Mouse (Mus musculus) kidney, adult 11 months (tissue): ENCODE results near the gene Rab21.
A peak's percentile ranks its signal among the peaks of the same experiment; 100 is the strongest.

Experiments used
- DNase-seq: peaks from one replicate; pipeline ENCODE4 v3.0.0; 2022

The Rab21 gene

GRCm38 (mm10) chr10:115271649-115272048 lies 43.7 kb downstream of the Rab21 start:
- no peak for DNase-seq

GRCm38 (mm10) chr10:115270612-115271390 lies 44.6 kb downstream of the Rab21 start:
- no peak for DNase-seq

- no peak for DNase-seq
Measured at GRCm38 (mm10) chr10:115262926-115263562, 52.4 kb downstream of the Rab21 start.

GRCm38 (mm10) chr10:115262261-115262660 lies 53.1 kb downstream of the Rab21 start:
- no peak for DNase-seq

- no peak for DNase-seq
Measured at GRCm38 (mm10) chr10:115261428-115261827, 54.0 kb downstream of the Rab21 start.

- DNase-seq = no peak
Measured at GRCm38 (mm10) chr10:115256162-115256561, 59.2 kb downstream of the Rab21 start.

GRCm38 (mm10) chr10:115253521-115253920 lies 61.9 kb downstream of the Rab21 start:
- DNase-seq = no peak

GRCm38 (mm10) chr10:115252321-115252757 lies 63.1 kb downstream of the Rab21 start:
- DNase-seq = peak; percentile 36

GRCm38 (mm10) chr10:115251088-115251934 lies 64.1 kb downstream of the Rab21 start, which contains the start of gene Tbc1d15:
Gene Tbc1d15 (minus strand): TSS chr10:115251467.
- DNase-seq = peak; percentile 98

GRCm38 (mm10) chr10:115250235-115251087 lies 64.9 kb downstream of the Rab21 start:
- DNase-seq = peak; percentile 9

GRCm38 (mm10) chr10:115248041-115248440 lies 67.4 kb downstream of the Rab21 start:
- peak; percentile 9 for DNase-seq

GRCm38 (mm10) chr10:115245488-115245887 lies 69.9 kb downstream of the Rab21 start:
- no peak for DNase-seq

- no peak for DNase-seq
Measured at GRCm38 (mm10) chr10:115241082-115241595, 74.3 kb downstream of the Rab21 start.

GRCm38 (mm10) chr10:115237931-115238330 lies 77.5 kb downstream of the Rab21 start:
- no peak for DNase-seq
